Mouse (Mus musculus) neural tube, embryonic 11.5 days (tissue): ENCODE data around the gene Gm3250. TPM values are rescaled to one million over a fixed set of nuclear protein-coding genes. Genes with fewer than 3 reads are reported as not detected.

Source experiments
- polyA plus RNA-seq: library from polyadenylated mRNA; unstranded; fragments of >200 nt; fragmentation: Nextera tagmentation; extraction: Ambion mirVana; gene quantifications from 2 replicates; pipeline ENCODE4 v1.2.1, GENCODE M21; 2014

The Gm3250 gene
- polyA plus RNA-seq, 1 experiment from 2014 or later, result not detected

Other genes with a start within 250 kb of the Gm3250 start
- 71.4 and 72.1 TPM in 2 replicates for gene Pttg1ip, start 200.8 kb downstream of the Gm3250 start, polyA plus RNA-seq
- 334 and 346 TPM in 2 replicates for gene Sumo3, start 176.4 kb downstream of the Gm3250 start, polyA plus RNA-seq
- 1.4 and 4.8 TPM in 2 replicates for gene Gm49325, start 176.3 kb downstream of the Gm3250 start, polyA plus RNA-seq
- gene Ube2g2, start 160.3 kb downstream of the Gm3250 start, polyA plus RNA-seq, result 65.9 and 66.0 TPM in 2 replicates
- gene Tspear, start 96.0 kb downstream of the Gm3250 start, polyA plus RNA-seq, result 0.92 and 1.0 TPM in 2 replicates
- gene Gm19402, start 91.8 kb downstream of the Gm3250 start, polyA plus RNA-seq, result not detected in 2 replicates
- not detected in 2 replicates for gene Gm9508, start 85.3 kb downstream of the Gm3250 start, polyA plus RNA-seq
- not detected in 2 replicates for gene Gm10272, start 75.9 kb downstream of the Gm3250 start, polyA plus RNA-seq
- not detected in 2 replicates for gene Gm10024, start 71.1 kb downstream of the Gm3250 start, polyA plus RNA-seq
- gene Gm10142, start 66.7 kb downstream of the Gm3250 start, polyA plus RNA-seq, result not detected in 2 replicates
- gene Krtap12-1, start 61.9 kb downstream of the Gm3250 start, polyA plus RNA-seq, result not detected in 2 replicates
- not detected in 2 replicates for gene Gm10100, start 56.1 kb downstream of the Gm3250 start, polyA plus RNA-seq
- not detected in 2 replicates for gene Gm18596, start 39.9 kb downstream of the Gm3250 start, polyA plus RNA-seq
- gene Gm9736, start 31.2 kb downstream of the Gm3250 start, polyA plus RNA-seq, result not detected in 2 replicates
- gene Gm3233, start 22.9 kb downstream of the Gm3250 start, polyA plus RNA-seq, result not detected in 2 replicates
- gene Gm3238, start 11.2 kb downstream of the Gm3250 start, polyA plus RNA-seq, result not detected in 2 replicates
- gene Gm7138, start 5.6 kb downstream of the Gm3250 start, polyA plus RNA-seq, result not detected in 2 replicates
- gene Gm7137, start 5.7 kb upstream of the Gm3250 start, polyA plus RNA-seq, result not detected in 2 replicates
- not detected in 2 replicates for gene Gm9639, start 12.5 kb upstream of the Gm3250 start, polyA plus RNA-seq
- gene Gm19668, start 16.6 kb upstream of the Gm3250 start, polyA plus RNA-seq, result not detected in 2 replicates
- gene Gm9507, start 29.3 kb upstream of the Gm3250 start, polyA plus RNA-seq, result not detected in 2 replicates
- not detected in 2 replicates for gene Gm2696, start 32.1 kb upstream of the Gm3250 start, polyA plus RNA-seq
- gene Krtap10-4, start 44.6 kb upstream of the Gm3250 start, polyA plus RNA-seq, result not detected in 2 replicates
- not detected in 2 replicates for gene Krtap10-10, start 53.4 kb upstream of the Gm3250 start, polyA plus RNA-seq
- not detected in 2 replicates for gene Gm36176, start 64.3 kb upstream of the Gm3250 start, polyA plus RNA-seq
- gene Gm10318, start 70.3 kb upstream of the Gm3250 start, polyA plus RNA-seq, result not detected in 2 replicates
- not detected in 2 replicates for gene Gm3285, start 79.4 kb upstream of the Gm3250 start, polyA plus RNA-seq
- 4.3 and 4.8 TPM in 2 replicates for gene Lrrc3, start 120.0 kb upstream of the Gm3250 start, polyA plus RNA-seq
- 0.58 and 1.4 TPM in 2 replicates for gene Trpm2, start 188.0 kb upstream of the Gm3250 start, polyA plus RNA-seq
- 35.9 and 42.5 TPM in 2 replicates for gene 1810043G02Rik, start 196.0 kb upstream of the Gm3250 start, polyA plus RNA-seq
- gene Pfkl, start 227.5 kb upstream of the Gm3250 start, polyA plus RNA-seq, result 125 and 127 TPM in 2 replicates